Mouse (Mus musculus): ENCODE results near the gene Zc3hav1. TPM values are rescaled to one million over a fixed set of nuclear protein-coding genes. Genes with fewer than 3 reads are reported as not detected.
A peak's percentile ranks its signal among the peaks of the same experiment; 100 is the strongest.

The Zc3hav1 gene
- polyA plus RNA-seq, 1 experiment from 2014 or later = 8.0 TPM

- Histone ChIP-seq H3K9me3 (no peaks in the 10 kb centered on the region), H3K4me1 (no peaks in the 10 kb centered on the region), H3K27ac (no peak overlapping the region), H3K36me3 (peaks cover 14% of the 10 kb centered on the region; the same call in 1 of the 2 replicates), H3K27me3 (ENCODE audit: insufficient read depth, poor library complexity, severe bottlenecking) (no peaks in the 10 kb centered on the region), H3K4me3 (no peak overlapping the region)
- no peak for DNase-seq (ENCODE audit: low spot score)
Measured at GRCm38 (mm10) chr6:38309741-38310140, 44.7 kb downstream of the Zc3hav1 start.

- H3K27ac ChIP-seq = no peak overlapping the region
- no peaks in the 10 kb centered on the region for H3K4me1 ChIP-seq
- WGBS = 78% methylated on average over 3 of the region's 3 CpGs
- no peaks in the 10 kb centered on the region for H3K9me3 ChIP-seq
- H3K27me3 ChIP-seq (ENCODE audit: insufficient read depth, poor library complexity, severe bottlenecking) = no peaks in the 10 kb centered on the region
- DNase-seq (ENCODE audit: low spot score) = no peak
- H3K36me3 ChIP-seq = peaks cover 25% of the 10 kb centered on the region
- H3K4me3 ChIP-seq = no peak overlapping the region
Measured at GRCm38 (mm10) chr6:38304981-38305380, 49.4 kb downstream of the Zc3hav1 start.

GRCm38 (mm10) chr6:38298761-38299401 lies 55.5 kb downstream of the Zc3hav1 start, which contains the start of gene Zc3hav1l:
TSS of gene Zc3hav1l (minus strand) at chr6:38299259.
- WGBS = under 1% methylated on average over 67 of the region's 70 CpGs

GRCm38 (mm10) chr6:38298246-38298635 lies 56.2 kb downstream of the Zc3hav1 start:
- Histone ChIP-seq H3K4me3 (peak overlapping the region; percentile 94), H3K27me3 (ENCODE audit: insufficient read depth, poor library complexity, severe bottlenecking) (no peaks in the 10 kb centered on the region), H3K9me3 (no peaks in the 10 kb centered on the region), H3K4me1 (peaks cover 16% of the 10 kb centered on the region), H3K27ac (peak overlapping the region; percentile 100), H3K36me3 (peaks cover 42% of the 10 kb centered on the region)
- 1% methylated on average over 10 of the region's 10 CpGs for WGBS
- no peak for DNase-seq (ENCODE audit: low spot score)

More at GRCm38 (mm10) chr6:38298761-38299401, 55.5 kb downstream of the Zc3hav1 start, which contains the start of gene Zc3hav1l:
- H3K4me1 ChIP-seq = peaks cover 16% of the 10 kb centered on the region
- no peaks in the 10 kb centered on the region for H3K27me3 ChIP-seq (ENCODE audit: insufficient read depth, poor library complexity, severe bottlenecking)
- H3K27ac ChIP-seq = peak within 1 kb of the TSS; percentile 100
- peak; percentile 93 for DNase-seq (ENCODE audit: low spot score)
- H3K36me3 ChIP-seq = peaks cover 40% of the 10 kb centered on the region
- H3K4me3 ChIP-seq = peak within 1 kb of the TSS; percentile 94
- H3K9me3 ChIP-seq = no peaks in the 10 kb centered on the region

- Histone ChIP-seq H3K4me1 (peaks cover 16% of the 10 kb centered on the region), H3K9me3 (no peaks in the 10 kb centered on the region), H3K36me3 (peaks cover 43% of the 10 kb centered on the region), H3K4me3 (peak overlapping the region; percentile 94), H3K27ac (peak overlapping the region; percentile 100), H3K27me3 (ENCODE audit: insufficient read depth, poor library complexity, severe bottlenecking) (no peaks in the 10 kb centered on the region)
- 45% methylated on average over 12 of the region's 12 CpGs for WGBS
- DNase-seq (ENCODE audit: low spot score) = no peak
Measured at GRCm38 (mm10) chr6:38297580-38298245, 56.7 kb downstream of the Zc3hav1 start.

- WGBS = 67% methylated on average over 3 of the region's 3 CpGs
- peaks cover 7% of the 10 kb centered on the region; the same call in 1 of the 2 replicates for H3K4me1 ChIP-seq
- peaks cover 79% of the 10 kb centered on the region for H3K36me3 ChIP-seq
Measured at GRCm38 (mm10) chr6:38293708-38294107, 60.7 kb downstream of the Zc3hav1 start.

GRCm38 (mm10) chr6:38292871-38293646 lies 61.3 kb downstream of the Zc3hav1 start:
- no peaks in the 10 kb centered on the region for H3K9me3 ChIP-seq
- H3K27me3 ChIP-seq (ENCODE audit: insufficient read depth, poor library complexity, severe bottlenecking) = no peaks in the 10 kb centered on the region
- peaks cover 5% of the 10 kb centered on the region; the same call in 1 of the 2 replicates for H3K4me1 ChIP-seq
- DNase-seq (ENCODE audit: low spot score) = no peak
- peaks cover 85% of the 10 kb centered on the region for H3K36me3 ChIP-seq
- no peak overlapping the region for H3K4me3 ChIP-seq
- WGBS = 60% methylated on average over 11 of the region's 11 CpGs
- H3K27ac ChIP-seq = no peak overlapping the region

More at GRCm38 (mm10) chr6:38293708-38294107, 60.7 kb downstream of the Zc3hav1 start:
- no peaks in the 10 kb centered on the region for H3K9me3 ChIP-seq
- H3K27ac ChIP-seq = no peak overlapping the region
- H3K4me3 ChIP-seq = no peak overlapping the region
- no peak for DNase-seq (ENCODE audit: low spot score)
- H3K27me3 ChIP-seq (ENCODE audit: insufficient read depth, poor library complexity, severe bottlenecking) = no peaks in the 10 kb centered on the region

- no peak overlapping the region for H3K4me3 ChIP-seq
- peaks cover 7% of the 10 kb centered on the region for H3K9me3 ChIP-seq
- no peak overlapping the region for H3K27ac ChIP-seq
- 96% methylated on average over 19 of the region's 19 CpGs for WGBS
- no peak for DNase-seq (ENCODE audit: low spot score)
- no peaks in the 10 kb centered on the region for H3K4me1 ChIP-seq
- peaks cover 57% of the 10 kb centered on the region for H3K36me3 ChIP-seq
- no peaks in the 10 kb centered on the region for H3K27me3 ChIP-seq (ENCODE audit: insufficient read depth, poor library complexity, severe bottlenecking)
Measured at GRCm38 (mm10) chr6:38284422-38284821, 70.0 kb downstream of the Zc3hav1 start.

- Histone ChIP-seq H3K9me3 (no peaks in the 10 kb centered on the region), H3K4me1 (no peaks in the 10 kb centered on the region), H3K27ac (no peak overlapping the region), H3K4me3 (no peak overlapping the region), H3K36me3 (no peaks in the 10 kb centered on the region), H3K27me3 (ENCODE audit: insufficient read depth, poor library complexity, severe bottlenecking) (no peaks in the 10 kb centered on the region)
- no peak for DNase-seq (ENCODE audit: low spot score)
- WGBS = 72% methylated on average over 7 of the region's 7 CpGs
Measured at GRCm38 (mm10) chr6:38264466-38264865, 89.9 kb downstream of the Zc3hav1 start.

- DNase-seq (ENCODE audit: low spot score) = no peak
- H3K27me3 ChIP-seq (ENCODE audit: insufficient read depth, poor library complexity, severe bottlenecking) = no peaks in the 10 kb centered on the region
- no peaks in the 10 kb centered on the region for H3K4me1 ChIP-seq
- H3K36me3 ChIP-seq = no peaks in the 10 kb centered on the region
- H3K27ac ChIP-seq = no peak overlapping the region
- no peaks in the 10 kb centered on the region for H3K9me3 ChIP-seq
- no peak overlapping the region for H3K4me3 ChIP-seq
- WGBS = 66% methylated on average over 5 of the region's 5 CpGs
Measured at GRCm38 (mm10) chr6:38263393-38264159, 90.8 kb downstream of the Zc3hav1 start.

- Histone ChIP-seq H3K9me3 (no peaks in the 10 kb centered on the region), H3K4me3 (no peak overlapping the region), H3K36me3 (no peaks in the 10 kb centered on the region), H3K27ac (no peak overlapping the region), H3K27me3 (ENCODE audit: insufficient read depth, poor library complexity, severe bottlenecking) (no peaks in the 10 kb centered on the region), H3K4me1 (no peaks in the 10 kb centered on the region)
- WGBS = 65% methylated on average over 4 of the region's 4 CpGs
- no peak for DNase-seq (ENCODE audit: low spot score)
Measured at GRCm38 (mm10) chr6:38261877-38262276, 92.5 kb downstream of the Zc3hav1 start.

GRCm38 (mm10) chr6:38257506-38257905 lies 96.9 kb downstream of the Zc3hav1 start:
- Histone ChIP-seq H3K27ac (no peak overlapping the region), H3K9me3 (no peaks in the 10 kb centered on the region), H3K4me3 (no peak overlapping the region), H3K36me3 (no peaks in the 10 kb centered on the region), H3K4me1 (peaks cover 9% of the 10 kb centered on the region), H3K27me3 (ENCODE audit: insufficient read depth, poor library complexity, severe bottlenecking) (0 out of 2 replicates have a peak, but pooled peaks cover 2% of the 10 kb centered on the region)
- DNase-seq (ENCODE audit: low spot score) = no peak
- 93% methylated on average over 8 of the region's 8 CpGs for WGBS
